Mouse (Mus musculus) C2C12 (cell line): ENCODE results near the gene Rnf128. TPM values are rescaled to one million over a fixed set of nuclear protein-coding genes. Genes with fewer than 3 reads are reported as not detected.

Experiments
- H3K27me3 ChIP-seq: one replicate; pipeline ENCODE4 v1.6.1; 2011; ENCODE audit not compliant: control insufficient read depth, insufficient read depth, insufficient read length
- H3K36me3 ChIP-seq: one replicate; pipeline ENCODE4 v1.6.1; 2011; ENCODE audit not compliant: control insufficient read depth, insufficient read depth
- H3K4me3 ChIP-seq: one replicate; pipeline ENCODE4 v1.5.1; 2011; ENCODE audit warnings: mild to moderate bottlenecking, control low read depth; ENCODE audit not compliant: poor library complexity, insufficient read depth, severe bottlenecking
- H3K79me2 ChIP-seq: one replicate; pipeline ENCODE4 v1.6.1; 2011; ENCODE audit not compliant: control insufficient read depth, insufficient read depth
- H3K79me3 ChIP-seq: one replicate; pipeline ENCODE4 v1.6.1; 2011; ENCODE audit warnings: low read depth, control low read depth
- H3ac ChIP-seq: one replicate; pipeline ENCODE3; 2011; ENCODE audit warnings: low read depth; ENCODE audit not compliant: control insufficient read depth, insufficient read length
- CEBPB ChIP-seq: IDR thresholded peaks from one replicate; pipeline ENCODE4 v1.6.1; 2011; ENCODE audit warnings: low read depth, mild to moderate bottlenecking, control low read depth, moderate library complexity
- CTCF ChIP-seq: IDR thresholded peaks from one replicate; pipeline ENCODE4 v1.5.1; 2011; ENCODE audit not compliant: control insufficient read depth, insufficient read depth, insufficient read length
- FOSL1 ChIP-seq: IDR thresholded peaks from one replicate; pipeline ENCODE4 v1.8.0; 2011; ENCODE audit warnings: mild to moderate bottlenecking, low read length; ENCODE audit not compliant: poor library complexity, insufficient read depth, severe bottlenecking
- MAX ChIP-seq: IDR thresholded peaks from one replicate; pipeline ENCODE4 v1.6.1; 2011; ENCODE audit warnings: mild to moderate bottlenecking, control low read depth
- MYOD1 ChIP-seq: IDR thresholded peaks from one replicate; pipeline ENCODE4 v1.6.1; 2011; ENCODE audit warnings: low read depth; ENCODE audit not compliant: control insufficient read depth, insufficient read length
- MYOG ChIP-seq: IDR thresholded peaks from one replicate; pipeline ENCODE4 v1.6.1; 2011; ENCODE audit not compliant: control insufficient read depth, insufficient read length; ENCODE audit errors: extremely low read depth
- USF1 ChIP-seq: IDR thresholded peaks from one replicate; pipeline ENCODE4 v1.6.1; 2011; ENCODE audit warnings: low read depth, mild to moderate bottlenecking, control low read depth, moderate library complexity
- polyA plus RNA-seq: library from polyadenylated mRNA; unstranded; fragments of >200 nt; fragmentation: generic; extraction: Trizol; gene quantifications from one replicate; pipeline ENCODE4 v1.2.1, GENCODE M21; 2012; ENCODE audit warnings: missing spikeins

Rnf128 gene
- polyA plus RNA-seq, 1 experiment = 9.7 TPM

GRCm38 (mm10) chrX:139526984-139527383 is 36.1 kb upstream of the Rnf128 start:
- H3K36me3 ChIP-seq = no peaks in the 10 kb centered on the region
- no peak overlapping the region for H3ac ChIP-seq
- H3K27me3 ChIP-seq = no peaks in the 10 kb centered on the region
- H3K79me3 ChIP-seq = no peaks in the 10 kb centered on the region
- no peaks in the 10 kb centered on the region for H3K79me2 ChIP-seq
- H3K4me3 ChIP-seq = no peak overlapping the region
- TF ChIP-seq MYOG = no peak
- TF ChIP-seq MAX = no peak
- no peak for TF ChIP-seq CTCF
- TF ChIP-seq MYOD1 = no peak
- TF ChIP-seq USF1 = no peak
- no peak for TF ChIP-seq FOSL1
- no peak for TF ChIP-seq CEBPB

GRCm38 (mm10) chrX:139529678-139530077 is 33.4 kb upstream of the Rnf128 start:
- Histone ChIP-seq H3K36me3 (no peaks in the 10 kb centered on the region), H3K27me3 (no peaks in the 10 kb centered on the region), H3K79me3 (no peaks in the 10 kb centered on the region), H3ac (no peak overlapping the region), H3K79me2 (no peaks in the 10 kb centered on the region), H3K4me3 (no peak overlapping the region)
- TF ChIP-seq MAX (no peak), MYOD1 (no peak), FOSL1 (no peak), CEBPB (no peak), CTCF (no peak), USF1 (no peak), MYOG (no peak)

GRCm38 (mm10) chrX:139532293-139532692 is 30.8 kb upstream of the Rnf128 start:
- Histone ChIP-seq H3K79me3 (no peaks in the 10 kb centered on the region), H3ac (no peak overlapping the region), H3K27me3 (no peaks in the 10 kb centered on the region), H3K36me3 (no peaks in the 10 kb centered on the region), H3K79me2 (no peaks in the 10 kb centered on the region), H3K4me3 (no peak overlapping the region)
- no peak for TF ChIP-seq USF1
- TF ChIP-seq CTCF = no peak
- TF ChIP-seq MYOD1 = no peak

GRCm38 (mm10) chrX:139537641-139538397 is 25.3 kb upstream of the Rnf128 start:
- no peaks in the 10 kb centered on the region for H3K79me3 ChIP-seq

DNA sequence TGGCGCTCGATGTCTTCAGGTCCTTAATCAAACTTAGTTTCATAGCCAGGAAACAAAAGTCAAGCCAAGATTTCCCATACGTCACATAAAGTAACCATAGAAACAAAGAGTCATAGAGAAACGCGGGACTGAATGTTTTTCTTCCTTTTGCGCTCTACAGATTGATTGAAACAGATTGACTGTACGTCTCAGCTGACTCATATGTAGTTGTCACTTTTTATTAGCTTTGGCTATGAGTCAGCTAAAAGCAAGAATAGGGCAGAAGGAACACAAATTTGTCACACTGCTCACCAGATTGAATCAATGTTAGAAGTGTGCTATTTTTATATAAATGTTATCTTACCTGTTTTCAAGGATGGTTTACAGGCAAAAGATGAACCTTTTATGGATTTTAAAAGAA is 19.4 kb upstream of the Rnf128 start:
- Histone ChIP-seq H3K4me3 (no peak overlapping the region), H3ac (no peak overlapping the region), H3K79me2 (no peaks in the 10 kb centered on the region), H3K79me3 (no peaks in the 10 kb centered on the region), H3K36me3 (no peaks in the 10 kb centered on the region), H3K27me3 (no peaks in the 10 kb centered on the region)
- TF ChIP-seq MYOD1 (peak; percentile 61), CTCF (no peak), FOSL1 (peak; percentile 84)

More at GRCm38 (mm10) chrX:139537641-139538397, 25.3 kb upstream of the Rnf128 start:
- TF ChIP-seq CTCF = no peak
- TF ChIP-seq MYOD1 = no peak
- TF ChIP-seq FOSL1 = no peak
- TF ChIP-seq CEBPB = no peak
- no peak for TF ChIP-seq MYOG
- no peak for TF ChIP-seq MAX
- no peak for TF ChIP-seq USF1
- no peaks in the 10 kb centered on the region for H3K27me3 ChIP-seq
- H3K4me3 ChIP-seq = no peak overlapping the region
- no peaks in the 10 kb centered on the region for H3K79me2 ChIP-seq
- H3ac ChIP-seq = no peak overlapping the region
- H3K36me3 ChIP-seq = no peaks in the 10 kb centered on the region

GRCm38 (mm10) chrX:139550456-139550855 is 12.7 kb upstream of the Rnf128 start:
- Histone ChIP-seq H3K36me3 (no peaks in the 10 kb centered on the region), H3K79me3 (no peaks in the 10 kb centered on the region), H3ac (no peak overlapping the region), H3K27me3 (no peaks in the 10 kb centered on the region), H3K4me3 (no peak overlapping the region), H3K79me2 (no peaks in the 10 kb centered on the region)
- no peak for TF ChIP-seq CTCF
- TF ChIP-seq MAX = no peak
- TF ChIP-seq CEBPB = peak; percentile 29
- TF ChIP-seq MYOG = no peak
